Mouse (Mus musculus): ENCODE measurements around the gene Khdc1c. TPM values are rescaled to one million over a fixed set of nuclear protein-coding genes. Genes with fewer than 3 reads are reported as not detected.
A peak's percentile ranks its signal among the peaks of the same experiment; 100 is the strongest.

Gene Khdc1c
- total RNA-seq, 2 experiments from 2014 or later, result not detected

- intact Hi-C loops (cut with DNase I), result no loop called here
- DNase-seq (ENCODE audit: low spot score in 2 of 2), result peak in 1 of 2 experiments; percentile 63
These were observed 51.2 kb downstream of the Khdc1c start for GRCm38 (mm10) chr1:21419370-21419769.

Other genes starting within 250 kb of the Khdc1c start
- gene Tmem14a, start 149.8 kb upstream of the Khdc1c start, total RNA-seq (2021), result 10 to 100 TPM; 28.7 to 35.8 TPM
- gene Gsta3, start 127.7 kb upstream of the Khdc1c start, total RNA-seq (2021), result under 1 TPM; 0.32 to 0.90 TPM
- gene Khdc1a, start 18.7 kb upstream of the Khdc1c start, total RNA-seq (2021), result not detected
- gene Khdc1b, start 15.2 kb downstream of the Khdc1c start, total RNA-seq (2021), result not detected

All from left cerebral cortex, postnatal 14 days (tissue).